Comparison of ENCODE assay signal across 8 mouse cellular contexts in the genomic region with DNA sequence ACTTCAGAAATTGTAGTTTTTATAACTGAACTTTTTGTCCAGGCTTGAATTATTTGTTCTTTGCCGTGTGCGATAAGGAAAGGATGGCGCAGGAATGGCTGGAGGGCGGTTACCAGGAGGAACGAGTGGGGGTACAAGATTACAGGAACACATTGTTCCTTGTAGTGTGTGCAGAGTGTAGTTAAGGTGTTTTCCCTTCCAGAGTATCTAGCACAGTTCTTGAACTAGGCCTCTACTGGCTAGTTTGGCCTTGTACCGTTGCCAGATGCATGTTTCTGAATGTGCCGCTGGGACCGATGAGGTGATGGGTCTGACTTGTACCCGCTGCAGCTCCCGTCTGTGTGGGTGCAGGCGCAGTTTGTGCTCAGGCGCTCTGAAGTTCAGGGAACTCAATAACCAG. TPM values are rescaled to one million over a fixed set of nuclear protein-coding genes. Genes with fewer than 3 reads are reported as not detected.
DNase-seq lines count a peak whose midpoint lies in the region; ATAC-seq lines count a peak whose summit lies in the region.

No protein-coding gene starts in this region.

- H3K27me3 ChIP-seq in intestine, embryonic 15.5 days (replicated peaks), result no peaks in the 10 kb centered on the region
- no peaks in the 10 kb centered on the region for H3K27me3 ChIP-seq in lung, embryonic 16.5 days (ENCODE audit: control insufficient read depth, insufficient read depth, low read depth, low read length)

- no peaks in the 10 kb centered on the region for H3K9me3 ChIP-seq in intestine, embryonic 15.5 days
- H3K9me3 ChIP-seq in lung, embryonic 16.5 days (ENCODE audit: control insufficient read depth, low read length), result peaks cover 4% of the 10 kb centered on the region; the same call in 1 of the 2 replicates

- DNase-seq in CD4-positive, CD25-positive, alpha-beta regulatory T cell, adult 2 months (ENCODE audit: low read depth, low spot score), result peak; percentile 46
- DNase-seq in c-Kit-positive CD71-positive TER-119-positive erythroid progenitor cells, embryonic 14.5 days (ENCODE audit: low spot score), result peak; percentile 83
- no peak for DNase-seq in thymus, postnatal 0 days (ENCODE audit: low spot score)
- DNase-seq in right cerebral cortex, adult 18-20 months, result no peak
- no peak for DNase-seq in thymus, postnatal 10 days (ENCODE audit: low spot score in 2 of 2)

- peaks cover 28% of the 10 kb centered on the region for H3K4me1 ChIP-seq in intestine, embryonic 15.5 days (replicated peaks)
- H3K4me1 ChIP-seq in lung, embryonic 16.5 days (replicated peaks; ENCODE audit: control insufficient read depth, insufficient read depth, low read length), result peaks cover 37% of the 10 kb centered on the region

- H3K4me3 ChIP-seq in intestine, embryonic 15.5 days (replicated peaks), result no peak overlapping the region
- H3K4me3 ChIP-seq in lung, embryonic 16.5 days (ENCODE audit: low read length), result peak overlapping the region; percentile 9

- ATAC-seq in CD4-positive, CD25-positive, alpha-beta regulatory T cell, adult 4 months, result no peak
- no peak for ATAC-seq in intestine, embryonic 15.5 days
- 0 out of 2 replicates have a peak, but pooled peaks have one; percentile 19 for ATAC-seq in lung, embryonic 16.5 days (ENCODE audit: low read depth)

- no peaks in the 10 kb centered on the region for H3K36me3 ChIP-seq in intestine, embryonic 15.5 days
- H3K36me3 ChIP-seq in lung, embryonic 16.5 days (ENCODE audit: control insufficient read depth, insufficient read depth, low read length), result no peaks in the 10 kb centered on the region; the same call in 1 of the 2 replicates

- no peak overlapping the region for H3K9ac ChIP-seq in intestine, embryonic 15.5 days
- H3K9ac ChIP-seq in lung, embryonic 16.5 days (ENCODE audit: low read length), result no peak overlapping the region; the same call in 1 of the 2 replicates

- 73% methylated on average over 12 of the region's 12 CpGs for WGBS in intestine, embryonic 15.5 days
- 55% methylated on average over 12 of the region's 12 CpGs for WGBS in lung, embryonic 16.5 days

- H3K4me2 ChIP-seq in intestine, embryonic 15.5 days (replicated peaks), result peak overlapping the region; percentile 32; the same call in 1 of the 2 replicates
- peak overlapping the region; percentile 35 for H3K4me2 ChIP-seq in lung, embryonic 16.5 days (ENCODE audit: low read depth, low read length)

- peak overlapping the region; percentile 51 for H3K27ac ChIP-seq in intestine, embryonic 15.5 days
- H3K27ac ChIP-seq in lung, embryonic 16.5 days (ENCODE audit: low read length), result peak overlapping the region; percentile 88

RNA-seq across cellular contexts. Expression of a gene that starts 3.2 kb away (rescaled TPM):
- 10 to 100 TPM; 40.6 to 59.7 TPM for polyA plus RNA-seq in CD4-positive, CD25-positive, alpha-beta regulatory T cell, adult 4 months (2017; shearing (Covaris generic))
- polyA plus RNA-seq in intestine, embryonic 15.5 days (2015; fragmentation: Nextera tagmentation; extraction: Ambion mirVana), result 43.7 and 44.3 TPM in 2 replicates
- 61.5 and 65.7 TPM in 2 replicates for polyA plus RNA-seq in lung, embryonic 16.5 days (2015; fragmentation: Nextera tagmentation; extraction: Ambion mirVana)
- polyA plus RNA-seq in thymus, postnatal 0 days (2015; fragmentation: Nextera tagmentation; extraction: Ambion mirVana), result 13.8 and 17.2 TPM in 2 replicates

Comparison
In these comparisons a context has a peak if more than half of its experiments do, and no peak if none do; other contexts are left out.
1. DNase-seq: peak in CD4-positive, CD25-positive, alpha-beta regulatory T cell, adult 2 months (single experiment) and c-Kit-positive CD71-positive TER-119-positive erythroid progenitor cells, embryonic 14.5 days (single experiment); none in thymus, postnatal 0 days (single experiment), right cerebral cortex, adult 18-20 months (single experiment) and thymus, postnatal 10 days (0 of 2).